Mouse (Mus musculus) spleen, adult 2 months (tissue): ENCODE measurements at regions not wholly inside any gene's neighbourhood (a gene's known extent, or its start where the extent isn't known, plus 50 kb on each side); places are given as distances from the start of the nearest gene placed in this dataset.

Experiments used
- DNase-seq, 2 experiments: peaks; one replicate each; pipeline versions ENCODE4 v3.0.0 to v3.0.0-alpha.2; 2012 to 2021; ENCODE audit warnings: low spot score in 2 of 2, low read depth in 1 of 2
- H3K27ac ChIP-seq: fragments of 200-500 bp; 2 replicates; pipeline ENCODE4 v1.5.1; 2012; ENCODE audit warnings: low read length, inconsistent platforms; ENCODE audit not compliant: insufficient read depth
- H3K27me3 ChIP-seq: fragments of 200-500 bp; 2 replicates; pipeline ENCODE4 v1.6.1; 2012; ENCODE audit warnings: mild to moderate bottlenecking, moderate library complexity, low read length, inconsistent platforms; ENCODE audit not compliant: control insufficient read depth, insufficient read depth
- H3K36me3 ChIP-seq: fragments of 200-500 bp; 2 replicates; pipeline ENCODE4 v1.6.1; 2012; ENCODE audit warnings: mild to moderate bottlenecking, low read length, inconsistent platforms; ENCODE audit not compliant: control insufficient read depth, insufficient read depth
- H3K4me1 ChIP-seq: fragments of 200-500 bp; 2 replicates; pipeline ENCODE4 v1.6.1; 2011; ENCODE audit warnings: inconsistent platforms; ENCODE audit not compliant: control insufficient read depth, insufficient read depth, insufficient read length
- H3K4me3 ChIP-seq: fragments of 200-500 bp; 2 replicates; pipeline ENCODE4 v1.5.1; 2011; ENCODE audit warnings: mild to moderate bottlenecking, inconsistent platforms; ENCODE audit not compliant: insufficient read depth, insufficient read length; ENCODE audit errors: extremely low read depth
- CTCF ChIP-seq: fragments of 200-500 bp; IDR thresholded peaks from 2 replicates; pipeline ENCODE4 v1.5.1; 2011; ENCODE audit warnings: mild to moderate bottlenecking, inconsistent platforms; ENCODE audit not compliant: insufficient read depth, insufficient read length, insufficient replicate concordance; ENCODE audit errors: extremely low read depth
- POLR2A ChIP-seq: fragments of 200-500 bp; IDR thresholded peaks from 2 replicates; pipeline ENCODE4 v1.6.1; 2011; ENCODE audit warnings: low read depth, low read length, inconsistent platforms
- WGBS: fragments of 180-500 bp; shearing (Covaris S2); methylation state at CpG from one replicate; pipeline ENCODE4 v1.1.7; 2018; 5-methylcytosine and 5-hydroxymethylcytosine counted together

DNA sequence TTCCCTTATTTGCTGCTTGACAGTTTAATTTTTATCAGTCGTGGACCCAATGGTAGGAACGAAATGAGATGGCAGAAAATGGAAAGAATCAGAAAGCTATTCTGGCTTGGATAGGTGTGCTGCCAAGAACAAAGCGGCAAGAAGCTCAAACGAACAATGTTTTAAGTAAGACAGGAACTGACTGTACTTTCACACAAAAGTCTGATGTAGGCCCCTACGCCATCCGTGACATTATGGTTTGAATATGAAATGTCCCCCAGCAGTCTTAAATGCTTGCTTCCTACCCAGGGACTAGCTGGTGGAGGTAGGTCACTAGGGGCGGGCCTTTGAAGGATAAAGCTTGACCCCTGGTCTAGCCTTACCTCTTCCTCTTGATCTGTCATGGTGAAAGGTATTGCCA lies 90.5 kb upstream of the Barx2 start:
- H3K4me1 ChIP-seq: no peaks in the 10 kb centered on the region
- no peaks in the 10 kb centered on the region for H3K36me3 ChIP-seq
- H3K4me3 ChIP-seq: no peak overlapping the region
- TF ChIP-seq CTCF (no peak), POLR2A (no peak)
- DNase-seq: no peak
- no peaks in the 10 kb centered on the region for H3K27me3 ChIP-seq
- no peak overlapping the region for H3K27ac ChIP-seq
- 88% methylated on average over 7 of the region's 7 CpGs for WGBS

DNA sequence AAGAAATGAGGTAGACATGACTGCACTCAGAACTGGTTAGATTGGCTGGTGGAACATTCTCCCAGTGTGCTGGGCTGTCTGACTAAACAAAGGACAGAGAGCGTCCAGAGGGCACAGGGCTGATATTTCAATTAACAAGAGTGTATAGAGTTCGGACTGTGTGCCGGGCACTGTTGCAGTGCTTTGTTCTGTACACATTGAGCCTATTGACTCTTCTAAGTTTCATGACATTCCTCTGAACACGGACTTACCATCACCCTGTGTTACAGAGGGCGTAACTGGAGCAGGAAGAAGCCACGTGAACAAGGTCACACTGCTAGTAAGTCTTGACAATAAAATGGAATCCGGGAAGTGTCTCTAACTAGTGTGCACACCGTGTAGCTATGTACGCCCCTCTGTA lies 92.1 kb upstream of the Barx2 start:
- Histone ChIP-seq H3K4me3 (no peak overlapping the region), H3K27ac (no peak overlapping the region), H3K36me3 (no peaks in the 10 kb centered on the region), H3K27me3 (no peaks in the 10 kb centered on the region), H3K4me1 (no peaks in the 10 kb centered on the region)
- no peak for DNase-seq
- 91% methylated on average over 9 of the region's 9 CpGs for WGBS
- TF ChIP-seq CTCF (no peak), POLR2A (no peak)

DNA sequence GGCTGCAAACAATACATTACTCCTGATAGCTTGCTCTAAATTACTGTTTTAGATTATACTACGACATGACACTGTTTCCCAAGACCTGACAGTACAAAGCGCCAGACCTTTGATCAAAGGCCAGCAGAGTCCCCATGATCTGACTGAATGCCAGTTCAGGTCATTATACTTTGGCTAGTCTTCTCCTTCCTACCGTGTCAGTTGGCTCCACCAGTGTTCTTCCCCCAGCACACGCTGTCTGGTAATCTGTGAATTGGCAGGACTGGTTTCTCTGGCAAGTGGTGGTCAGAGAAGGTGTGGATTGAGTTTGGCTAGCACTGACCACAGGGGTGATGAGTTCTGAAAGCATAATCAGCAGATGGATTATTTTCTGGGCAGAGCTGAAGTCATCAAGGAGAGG lies 93.1 kb upstream of the Barx2 start:
- Histone ChIP-seq H3K27ac (no peak overlapping the region), H3K4me3 (no peak overlapping the region), H3K27me3 (no peaks in the 10 kb centered on the region), H3K36me3 (no peaks in the 10 kb centered on the region), H3K4me1 (no peaks in the 10 kb centered on the region)
- no peak for TF ChIP-seq CTCF
- no peak for TF ChIP-seq POLR2A
- 85% methylated on average over 4 of the region's 4 CpGs for WGBS
- no peak for DNase-seq

DNA sequence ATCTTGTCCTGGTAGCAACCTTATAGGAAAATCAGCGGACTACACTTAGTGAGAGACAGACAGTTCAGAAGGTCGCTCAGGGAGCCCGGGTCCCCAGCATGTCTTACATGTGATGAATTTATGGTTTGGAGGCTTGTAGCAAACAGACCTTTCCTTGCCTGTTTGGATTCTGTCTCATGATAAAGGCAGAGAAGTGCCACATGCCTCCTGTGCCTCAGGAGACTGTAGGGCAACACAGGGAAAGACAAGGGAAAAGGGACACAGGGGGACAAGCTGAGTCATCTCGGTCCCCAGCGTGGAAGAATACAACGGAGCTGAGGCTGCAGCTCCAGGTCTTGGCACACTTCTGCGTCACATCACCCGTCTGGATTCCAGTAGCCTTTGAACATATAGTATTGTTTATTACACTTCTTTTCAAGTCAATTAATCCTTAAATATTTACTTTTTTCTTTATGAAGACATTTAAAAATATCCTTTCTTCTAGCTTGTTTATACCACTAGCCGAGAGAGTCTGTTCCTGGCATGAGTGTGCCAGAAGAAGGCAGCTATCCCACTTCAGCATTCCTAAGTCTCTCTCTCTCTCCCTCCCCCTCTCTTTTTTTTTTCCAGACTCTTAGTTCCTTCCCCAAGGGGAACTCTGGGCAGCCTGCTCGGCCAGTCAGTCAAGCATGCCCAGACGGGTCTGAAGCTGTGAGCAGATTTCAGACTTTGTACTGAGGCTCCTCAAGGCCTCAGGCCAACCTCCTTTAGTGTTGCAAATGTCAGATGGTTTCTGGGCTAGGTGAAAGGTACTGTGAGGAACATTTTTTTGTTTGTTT lies 97.9 kb upstream of the Barx2 start:
- Histone ChIP-seq H3K27ac (no peak overlapping the region), H3K27me3 (no peaks in the 10 kb centered on the region), H3K4me1 (no peaks in the 10 kb centered on the region), H3K36me3 (no peaks in the 10 kb centered on the region), H3K4me3 (no peak overlapping the region)
- DNase-seq: no peak
- TF ChIP-seq CTCF (no peak), POLR2A (no peak)
- WGBS: 79% methylated on average over 11 of the region's 11 CpGs

DNA sequence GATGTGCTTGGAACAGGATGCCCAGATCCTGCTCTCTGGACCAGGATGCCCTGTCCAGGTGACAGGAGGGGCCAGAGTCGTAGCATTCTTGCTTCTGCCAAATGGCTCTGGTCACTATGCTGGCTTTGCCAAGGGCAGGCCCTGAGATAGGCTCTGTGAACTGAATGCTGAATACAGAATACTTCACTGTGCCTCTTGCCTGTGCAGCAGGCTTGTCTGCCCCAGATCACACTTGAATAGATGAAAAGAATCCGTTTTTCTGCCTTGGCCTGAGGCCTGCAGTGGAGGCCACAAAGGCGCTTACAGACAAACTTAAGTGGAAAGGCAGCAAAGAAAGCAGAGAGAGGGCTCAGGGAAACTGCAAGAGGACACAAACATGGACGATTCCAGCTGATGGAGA lies 99.7 kb upstream of the Arhgap32 start:
- Histone ChIP-seq H3K4me1 (no peaks in the 10 kb centered on the region), H3K27me3 (no peaks in the 10 kb centered on the region), H3K36me3 (no peaks in the 10 kb centered on the region), H3K4me3 (no peak overlapping the region), H3K27ac (no peak overlapping the region)
- WGBS: 76% methylated on average over 4 of the region's 4 CpGs
- TF ChIP-seq CTCF (no peak), POLR2A (no peak)
- DNase-seq: no peak

DNA sequence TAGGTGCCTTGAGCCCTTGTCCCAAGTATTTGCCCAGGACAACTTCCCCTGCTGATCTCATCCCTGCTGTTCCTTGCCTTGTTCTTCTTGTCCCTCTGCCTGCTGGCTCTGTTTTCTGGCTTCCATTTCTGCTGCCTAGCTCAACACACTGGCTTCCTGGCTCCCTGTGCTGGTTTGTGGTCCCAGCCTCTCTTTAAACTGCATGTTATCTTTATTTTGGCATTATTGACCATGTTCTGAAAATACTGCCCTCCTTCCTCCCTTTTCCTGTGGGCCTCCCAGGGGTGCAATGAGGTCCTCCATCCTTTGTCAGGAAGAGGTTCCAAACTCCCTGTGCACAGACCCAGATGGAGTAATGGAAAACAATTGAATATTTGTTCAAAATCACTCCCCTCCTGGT lies 97.9 kb upstream of the Arhgap32 start:
- DNase-seq: no peak
- TF ChIP-seq CTCF (no peak), POLR2A (no peak)
- no peaks in the 10 kb centered on the region for H3K27me3 ChIP-seq

DNA sequence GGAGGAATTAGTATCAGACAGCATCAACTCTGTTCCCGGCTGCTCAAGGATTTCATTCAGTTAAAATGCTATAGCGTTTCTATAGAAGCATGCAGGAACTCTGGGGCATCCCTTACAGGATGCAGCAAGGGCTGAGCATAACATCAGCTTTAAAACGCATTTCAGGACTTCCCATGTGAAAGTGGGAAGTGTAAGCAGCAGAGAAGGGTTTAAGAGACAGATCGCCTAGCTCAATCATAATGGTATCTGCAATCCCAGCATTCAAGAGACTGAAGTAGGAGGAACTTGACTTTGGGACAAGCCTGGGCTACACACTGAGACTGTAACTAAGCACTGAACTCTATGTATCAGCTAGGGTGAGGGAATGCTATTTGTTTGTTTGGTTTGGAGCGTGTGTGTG lies 96.2 kb upstream of the Arhgap32 start:
- WGBS: 59% methylated on average over 5 of the region's 5 CpGs
- Histone ChIP-seq H3K4me1 (no peaks in the 10 kb centered on the region), H3K36me3 (no peaks in the 10 kb centered on the region), H3K4me3 (no peak overlapping the region), H3K27ac (no peak overlapping the region), H3K27me3 (no peaks in the 10 kb centered on the region)
- DNase-seq: no peak
- TF ChIP-seq CTCF (no peak), POLR2A (no peak)

More for the DNA sequence above, 97.9 kb upstream of the Arhgap32 start:
- H3K4me1 ChIP-seq: no peaks in the 10 kb centered on the region
- H3K27ac ChIP-seq: no peak overlapping the region
- no peak overlapping the region for H3K4me3 ChIP-seq
- no peaks in the 10 kb centered on the region for H3K36me3 ChIP-seq
